Mouse (Mus musculus) ES-E14 (cell line): ENCODE data around the gene Nudt13.

Source experiments
- HCFC1 ChIP-seq: IDR thresholded peaks from 2 replicates; pipeline ENCODE4 v1.6.1; 2012; ENCODE audit warnings: low read length, inconsistent platforms, borderline replicate concordance; ENCODE audit not compliant: insufficient read depth
- MAFK ChIP-seq: IDR thresholded peaks from 2 replicates; pipeline ENCODE4 v1.6.1; 2014; ENCODE audit warnings: mild to moderate bottlenecking, low read depth, low read length, inconsistent platforms; ENCODE audit not compliant: insufficient read depth
- ZC3H11A ChIP-seq: IDR thresholded peaks from 2 replicates; pipeline ENCODE4 v1.6.1; 2012; ENCODE audit warnings: low read depth, mild to moderate bottlenecking, inconsistent platforms, low read length, borderline replicate concordance

DNA sequence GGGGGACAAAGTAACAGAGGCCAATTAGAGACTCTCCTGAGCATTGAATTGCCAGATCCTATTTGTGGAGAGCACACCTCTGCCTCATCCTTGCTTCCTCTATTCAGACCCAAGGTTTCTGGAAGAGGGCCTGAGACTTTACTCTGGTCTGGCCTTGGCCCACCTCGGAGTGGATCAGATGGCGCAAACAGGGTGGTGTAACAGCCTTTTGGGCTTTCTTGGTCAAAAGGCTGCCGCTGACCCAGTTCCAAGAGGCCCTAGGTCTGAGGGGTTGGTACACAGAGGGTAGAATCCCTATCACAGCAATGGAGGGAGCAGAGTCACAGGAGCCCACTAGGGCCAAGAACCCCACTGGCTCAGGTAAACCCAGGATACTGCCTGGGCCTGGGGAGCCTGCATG lies 46.5 kb upstream of the Nudt13 start:
- TF ChIP-seq HCFC1 = no peak
- TF ChIP-seq MAFK = no peak
- no peak for TF ChIP-seq ZC3H11A
